In genomic region chr19:5921715-5922114, GRCm38 (mm10) we compare ENCODE assay signal across 8 mouse cellular contexts. TPM values are rescaled to one million over a fixed set of nuclear protein-coding genes. Genes with fewer than 3 reads are reported as not detected.
DNase-seq lines count a peak whose midpoint lies in the region; ATAC-seq and TF ChIP-seq lines count a peak whose summit lies in the region.

No protein-coding gene starts in this region.

- no peak for ATAC-seq in forebrain, postnatal 0 days
- ATAC-seq in lung, postnatal 0 days: peak; percentile 22
- no peak for ATAC-seq in granulocyte monocyte progenitor cell, adult 5-6 weeks (replicated peaks; ENCODE audit: poor library complexity, severe bottlenecking)
- no peak for ATAC-seq in monocyte, adult 5-6 weeks (replicated peaks; ENCODE audit: insufficient number of reproducible peaks, low FRiP score, low TSS enrichment, poor library complexity, severe bottlenecking)

- H3K27me3 ChIP-seq in forebrain, postnatal 0 days (ENCODE audit: insufficient read depth, low read length): no peaks in the 10 kb centered on the region
- H3K27me3 ChIP-seq in lung, postnatal 0 days (replicated peaks; ENCODE audit: insufficient read depth, low read length): no peaks in the 10 kb centered on the region

- 0 out of 2 replicates have a peak overlapping the region, but pooled peaks have one; percentile 2 for H3K4me2 ChIP-seq in forebrain, postnatal 0 days (ENCODE audit: low read depth)
- H3K4me2 ChIP-seq in lung, postnatal 0 days (replicated peaks; ENCODE audit: low read depth, low read length): peak overlapping the region; percentile 93

- no peak for TF ChIP-seq CTCF in forebrain, postnatal 0 days (IDR thresholded peaks at IDR 0.05; ENCODE audit: low read depth)
- TF ChIP-seq CTCF in lung, postnatal 0 days (IDR thresholded peaks at IDR 0.05): no peak

- 19% methylated on average over 9 of the region's 9 CpGs for whole genome bisulfite sequencing in forebrain, postnatal 0 days
- WGBS in lung, postnatal 0 days: 12% methylated on average over 8 of the region's 9 CpGs

- H3K4me3 ChIP-seq in forebrain, postnatal 0 days (ENCODE audit: low read depth, low read length): no peak overlapping the region
- 0 out of 2 replicates have a peak overlapping the region, but pooled peaks have one; percentile 2 for H3K4me3 ChIP-seq in lung, postnatal 0 days (ENCODE audit: low read depth, low read length)

- H3K27ac ChIP-seq in forebrain, postnatal 0 days (ENCODE audit: low read depth, low read length): no peak overlapping the region
- peak overlapping the region; percentile 71 for H3K27ac ChIP-seq in lung, postnatal 0 days (ENCODE audit: low read length)

- peak; percentile 44 for DNase-seq in embryo, embryonic 10 days (ENCODE audit: low spot score)
- DNase-seq in embryo, embryonic 9.5 days (ENCODE audit: extremely low spot score): no peak
- no peak for DNase-seq in forebrain, postnatal 0 days
- DNase-seq in kidney, adult 18-20 months: peak; percentile 49
- peak; percentile 55 for DNase-seq in lung, postnatal 0 days (ENCODE audit: low spot score)
- no peak for DNase-seq in cerebellum, adult 11 months

- H3K36me3 ChIP-seq in forebrain, postnatal 0 days (ENCODE audit: insufficient read depth): peaks cover 15% of the 10 kb centered on the region
- peaks cover 4% of the 10 kb centered on the region for H3K36me3 ChIP-seq in lung, postnatal 0 days (ENCODE audit: insufficient read depth, low read length)

- H3K9ac ChIP-seq in forebrain, postnatal 0 days: peak overlapping the region; percentile 14; the same call in 1 of the 2 replicates
- peak overlapping the region; percentile 34; the same call in 1 of the 2 replicates for H3K9ac ChIP-seq in lung, postnatal 0 days (replicated peaks; ENCODE audit: low read depth)

- 0 out of 2 replicates have a peak, but pooled peaks cover 3% of the 10 kb centered on the region for H3K4me1 ChIP-seq in forebrain, postnatal 0 days (ENCODE audit: insufficient read depth)
- peaks cover 16% of the 10 kb centered on the region; the same call in 1 of the 2 replicates for H3K4me1 ChIP-seq in lung, postnatal 0 days (ENCODE audit: insufficient read depth, low read depth, low read length)

- no peak for TF ChIP-seq EP300 in lung, postnatal 0 days (IDR thresholded peaks at IDR 0.05)

- H3K9me3 ChIP-seq in forebrain, postnatal 0 days (ENCODE audit: low read length): no peaks in the 10 kb centered on the region
- H3K9me3 ChIP-seq in lung, postnatal 0 days (ENCODE audit: low read length): no peaks in the 10 kb centered on the region

RNA-seq across cellular contexts. Expression of gene Cdc42ep2, which starts 2.9 kb away (rescaled TPM):
- 13.3 and 18.4 TPM in 2 replicates for total RNA-seq in forebrain, postnatal 0 days (2014; rRNA removed)
- 13.5 and 15.6 TPM in 2 replicates for polyA plus RNA-seq in forebrain, postnatal 0 days (2015; fragmentation: Nextera tagmentation; extraction: Ambion mirVana)
- polyA plus RNA-seq in lung, postnatal 0 days (2015; fragmentation: Nextera tagmentation; extraction: Ambion mirVana): 21.3 and 23.2 TPM in 2 replicates
- 0.23 TPM in 1 of 2 replicates, not detected in the other for total RNA-seq in granulocyte monocyte progenitor cell, adult 5-6 weeks (2014; fragmentation: Nextera tagmentation)
- not detected in 2 replicates for total RNA-seq in granulocyte monocyte progenitor cell, adult 5-6 weeks (2017)
- total RNA-seq in monocyte, adult 5-6 weeks (2017): 14.7 to 32.1 TPM (median 27.0 TPM) in 3 replicates

RNA-seq across cellular contexts. Expression of gene Dpf2, which starts 8.9 kb away (rescaled TPM):
- 52.8 and 64.5 TPM in 2 replicates for total RNA-seq in forebrain, postnatal 0 days (2014; rRNA removed)
- 56.8 and 60.1 TPM in 2 replicates for polyA plus RNA-seq in forebrain, postnatal 0 days (2015; fragmentation: Nextera tagmentation; extraction: Ambion mirVana)
- 77.7 and 78.0 TPM in 2 replicates for polyA plus RNA-seq in lung, postnatal 0 days (2015; fragmentation: Nextera tagmentation; extraction: Ambion mirVana)
- total RNA-seq in granulocyte monocyte progenitor cell, adult 5-6 weeks (2014; fragmentation: Nextera tagmentation): 97.3 and 126 TPM in 2 replicates
- 62.7 and 108 TPM in 2 replicates for total RNA-seq in granulocyte monocyte progenitor cell, adult 5-6 weeks (2017)
- 50.3 to 76.6 TPM (median 76.0 TPM) in 3 replicates for total RNA-seq in monocyte, adult 5-6 weeks (2017)

RNA-seq across cellular contexts. Expression of gene Tigd3, which starts 27.8 kb away (rescaled TPM):
- total RNA-seq in forebrain, postnatal 0 days (2014; rRNA removed): 9.9 and 14.2 TPM in 2 replicates
- 8.6 and 10.2 TPM in 2 replicates for polyA plus RNA-seq in forebrain, postnatal 0 days (2015; fragmentation: Nextera tagmentation; extraction: Ambion mirVana)
- polyA plus RNA-seq in lung, postnatal 0 days (2015; fragmentation: Nextera tagmentation; extraction: Ambion mirVana): 1.3 and 1.5 TPM in 2 replicates
- 1.1 and 2.5 TPM in 2 replicates for total RNA-seq in granulocyte monocyte progenitor cell, adult 5-6 weeks (2014; fragmentation: Nextera tagmentation)
- total RNA-seq in granulocyte monocyte progenitor cell, adult 5-6 weeks (2017): 2.3 and 4.4 TPM in 2 replicates
- total RNA-seq in monocyte, adult 5-6 weeks (2017): 0.64 to 0.97 TPM (median 0.95 TPM) in 3 replicates

RNA-seq across cellular contexts. Expression of gene Pola2, which starts 42.3 kb away (rescaled TPM):
- 12.4 and 18.1 TPM in 2 replicates for total RNA-seq in forebrain, postnatal 0 days (2014; rRNA removed)
- polyA plus RNA-seq in forebrain, postnatal 0 days (2015; fragmentation: Nextera tagmentation; extraction: Ambion mirVana): 13.7 and 15.3 TPM in 2 replicates
- polyA plus RNA-seq in lung, postnatal 0 days (2015; fragmentation: Nextera tagmentation; extraction: Ambion mirVana): 16.6 and 20.7 TPM in 2 replicates
- 122 and 129 TPM in 2 replicates for total RNA-seq in granulocyte monocyte progenitor cell, adult 5-6 weeks (2014; fragmentation: Nextera tagmentation)
- total RNA-seq in granulocyte monocyte progenitor cell, adult 5-6 weeks (2017): 56.9 and 64.9 TPM in 2 replicates
- 16.7 to 31.5 TPM (median 26.8 TPM) in 3 replicates for total RNA-seq in monocyte, adult 5-6 weeks (2017)

RNA-seq across cellular contexts. Expression of gene Slc25a45, which starts 44.1 kb away (rescaled TPM):
- 2.2 and 2.6 TPM in 2 replicates for total RNA-seq in forebrain, postnatal 0 days (2014; rRNA removed)
- polyA plus RNA-seq in forebrain, postnatal 0 days (2015; fragmentation: Nextera tagmentation; extraction: Ambion mirVana): 2.0 and 2.9 TPM in 2 replicates
- 8.4 and 10.2 TPM in 2 replicates for polyA plus RNA-seq in lung, postnatal 0 days (2015; fragmentation: Nextera tagmentation; extraction: Ambion mirVana)
- total RNA-seq in granulocyte monocyte progenitor cell, adult 5-6 weeks (2014; fragmentation: Nextera tagmentation): 38.2 and 44.5 TPM in 2 replicates
- 35.5 and 35.6 TPM in 2 replicates for total RNA-seq in granulocyte monocyte progenitor cell, adult 5-6 weeks (2017)
- 64.4 to 73.5 TPM (median 69.7 TPM) in 3 replicates for total RNA-seq in monocyte, adult 5-6 weeks (2017)

Comparison
In these comparisons a context has a peak if more than half of its experiments do, and no peak if none do; other contexts are left out.
1. DNase-seq: peak in embryo, embryonic 10 days (single experiment), kidney, adult 18-20 months (single experiment) and lung, postnatal 0 days (single experiment); none in embryo, embryonic 9.5 days (single experiment), forebrain, postnatal 0 days (single experiment) and cerebellum, adult 11 months (single experiment).
2. RNA of gene Cdc42ep2, which starts 2.9 kb away (total RNA-seq): 14.7 to 32.1 TPM in monocyte, adult 5-6 weeks and 13.3 to 18.4 TPM in forebrain, postnatal 0 days; 0.23 TPM in granulocyte monocyte progenitor cell, adult 5-6 weeks; every median in the first group is over 10 times any median in the second.